Mouse (Mus musculus): ENCODE measurements around the gene Sh3pxd2b.

DNA sequence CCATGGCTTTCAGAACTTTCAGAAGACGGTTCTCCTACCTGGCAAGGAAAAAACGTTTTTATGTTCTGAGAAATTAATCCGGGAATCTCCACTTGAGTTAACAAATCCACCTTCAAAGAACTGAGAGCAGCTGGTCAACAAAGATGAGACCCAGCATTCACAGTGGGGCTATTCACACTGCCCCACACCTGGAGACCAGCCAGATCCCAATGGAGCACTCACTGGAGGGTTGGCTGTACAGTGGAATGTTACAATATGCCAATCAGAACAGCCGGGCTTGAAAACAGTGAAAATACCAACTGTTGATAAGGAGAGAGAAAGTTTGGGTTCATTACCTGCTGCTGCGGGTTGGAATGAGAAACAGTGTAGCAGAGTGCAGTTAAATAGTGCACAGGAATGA, 15.8 kb upstream of the Sh3pxd2b start:
- no peak for TF ChIP-seq CTCF (conservative IDR thresholded peaks at IDR 0.05; ENCODE audit: insufficient read depth, insufficient read length, low read depth, low read length)
- TF ChIP-seq POLR2A (IDR thresholded peaks at IDR 0.05; ENCODE audit: low read depth, low read length) = no peak

Measured in kidney, adult 2 months (tissue).